Mouse (Mus musculus) cerebellum, postnatal 10 days (tissue): ENCODE measurements at regions not wholly inside any gene's neighbourhood (a gene's known extent, or its start where the extent isn't known, plus 50 kb on each side); places are given as distances from the start of the nearest gene placed in this dataset.

Source experiments
- DNase-seq, 2 experiments: peaks; one replicate each; pipeline ENCODE4 v3.0.0; 2021; ENCODE audit warnings: mixed read lengths in 2 of 2

GRCm38 (mm10) chr6:75281506-75282194 lies 1215.9 kb downstream of the Gm9008 start:
- peak in 1 of 2 experiments; percentile 1 for DNase-seq

GRCm38 (mm10) chr6:75254076-75254414 lies 1243.5 kb downstream of the Gm9008 start:
- no peak for DNase-seq

GRCm38 (mm10) chr6:75253357-75254075 lies 1244.1 kb downstream of the Gm9008 start:
- peak; percentile 63 to 66 for DNase-seq

- no peak for DNase-seq
Observed at GRCm38 (mm10) chr6:75215515-75215914, 1282.1 kb downstream of the Gm9008 start.

- DNase-seq, result no peak
Observed at GRCm38 (mm10) chr6:75212721-75213475, 1284.7 kb downstream of the Gm9008 start.
